Mouse (Mus musculus) megakaryocyte, embryonic 14.5 days (primary cell): ENCODE measurements at regions not wholly inside any gene's neighbourhood (a gene's known extent, or its start where the extent isn't known, plus 50 kb on each side); places are given as distances from the start of the nearest gene placed in this dataset.
A peak's percentile ranks its signal among the peaks of the same experiment; 100 is the strongest.

Experiments
- FLI1 ChIP-seq: IDR thresholded peaks from 2 replicates; pipeline ENCODE4 v1.6.1; 2012; ENCODE audit warnings: low read length, inconsistent platforms, mixed read lengths
- GATA1 ChIP-seq: IDR thresholded peaks from 3 replicates; pipeline ENCODE4 v1.6.1; 2012; ENCODE audit warnings: mixed read lengths, low read length, inconsistent platforms, borderline replicate concordance

DNA sequence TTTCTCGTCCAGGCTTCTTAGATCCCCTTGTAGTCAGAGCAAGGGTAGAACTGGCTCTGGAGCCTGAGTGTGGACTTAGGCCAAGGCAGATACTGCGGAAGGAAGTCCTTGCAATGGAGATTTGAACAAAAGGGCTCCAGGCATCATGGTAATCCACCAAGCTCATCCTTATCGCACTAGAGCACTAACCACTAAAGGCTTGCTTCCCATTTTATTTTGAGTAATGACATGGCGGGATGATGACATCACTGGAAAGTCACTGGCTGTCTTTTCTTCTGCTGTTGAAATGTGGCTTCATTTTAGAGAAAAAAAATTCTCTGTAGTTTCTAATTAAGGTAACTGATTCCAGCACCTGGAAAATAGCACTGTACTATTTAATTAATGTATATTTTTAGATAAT is 137.4 kb upstream of the Cnr1 start:
- TF ChIP-seq GATA1 (peak; percentile 87; the same call in 2 of the 3 replicates), FLI1 (no peak)
